22 mouse cellular contexts compared by ENCODE assay signal in the genomic region with DNA sequence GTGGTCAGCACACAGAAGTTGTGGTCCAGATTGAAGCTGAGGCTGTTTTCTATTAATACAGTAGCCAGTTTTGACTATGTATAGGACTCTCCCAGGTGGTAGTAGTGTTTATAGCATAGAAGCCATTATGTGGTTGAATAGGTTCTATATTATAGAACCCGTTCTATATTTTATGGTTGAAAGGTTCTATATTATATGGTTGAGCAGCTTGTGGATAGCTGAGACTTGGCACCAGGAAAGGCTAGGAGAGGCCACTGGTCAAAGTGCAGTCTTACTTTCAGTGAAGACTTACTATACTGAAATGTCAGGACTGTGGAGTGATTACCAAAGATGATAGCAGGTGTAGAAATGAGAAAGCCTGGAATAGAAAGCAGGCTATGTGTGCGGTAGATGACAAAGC.
"Had no signal": no experiment of that assay in that cellular context is flagged by ENCODE, and none has a peak within 500 bp of the region (broad histone marks: within the 10 kb centered on the region; RNA-seq: fewer than 3 reads in every experiment).

No protein-coding gene starts in this region.

- H3K4me3 ChIP-seq: gastrocnemius, adult 2 months; heart, embryonic 10.5 days; heart, embryonic 12.5 days; hindbrain, embryonic 10.5 days; hindbrain, embryonic 12.5 days; intestine, embryonic 15.5 days; limb, embryonic 13.5 days; limb, embryonic 15.5 days; liver, embryonic 12.5 days had no signal

- H3K36me3 ChIP-seq: heart, embryonic 10.5 days; heart, embryonic 12.5 days; hindbrain, embryonic 10.5 days; hindbrain, embryonic 12.5 days; intestine, embryonic 15.5 days; limb, embryonic 13.5 days; limb, embryonic 15.5 days; liver, embryonic 12.5 days had no signal

- H3K27me3 ChIP-seq: heart, embryonic 12.5 days; hindbrain, embryonic 12.5 days; intestine, embryonic 15.5 days; limb, embryonic 13.5 days; limb, embryonic 15.5 days; liver, embryonic 12.5 days had no signal

- DNase-seq: gastrocnemius, adult 2 months; gastrocnemius, postnatal 10 days; gastrocnemius, postnatal 25 days; heart, adult 18-20 months; heart, postnatal 10 days; heart, postnatal 4 days; layer of hippocampus, adult 9-11 months; layer of hippocampus, postnatal 36 days; left cerebral cortex, postnatal 4 days had no signal

- H3K9ac ChIP-seq: heart, embryonic 12.5 days; hindbrain, embryonic 12.5 days; hindbrain, embryonic 14.5 days; intestine, embryonic 15.5 days; limb, embryonic 13.5 days; limb, embryonic 15.5 days; liver, embryonic 12.5 days; liver, embryonic 14.5 days had no signal

- H3K4me2 ChIP-seq: heart, embryonic 12.5 days; hindbrain, embryonic 12.5 days; hindbrain, embryonic 14.5 days; intestine, embryonic 15.5 days; limb, embryonic 13.5 days; limb, embryonic 15.5 days; liver, embryonic 12.5 days had no signal

- H3K27ac ChIP-seq: gastrocnemius, adult 2 months; heart, embryonic 10.5 days; hindbrain, embryonic 10.5 days; hindbrain, embryonic 12.5 days; hindbrain, embryonic 14.5 days; intestine, embryonic 15.5 days; limb, embryonic 13.5 days; limb, embryonic 15.5 days; liver, embryonic 12.5 days; liver, embryonic 14.5 days had no signal

- ATAC-seq: hindbrain, embryonic 16.5 days; inflammation-experienced regulatory T-cells, adult 6 months; intestine, embryonic 15.5 days; intestine, postnatal 0 days; liver, embryonic 12.5 days had no signal

- H3K9me3 ChIP-seq: heart, embryonic 10.5 days; heart, embryonic 12.5 days; hindbrain, embryonic 10.5 days; hindbrain, embryonic 12.5 days; intestine, embryonic 15.5 days; limb, embryonic 13.5 days; limb, embryonic 15.5 days; liver, embryonic 12.5 days had no signal

- H3K4me1 ChIP-seq: heart, embryonic 10.5 days; heart, embryonic 12.5 days; hindbrain, embryonic 10.5 days; hindbrain, embryonic 12.5 days; intestine, embryonic 15.5 days; limb, embryonic 13.5 days; limb, embryonic 15.5 days; liver, embryonic 12.5 days had no signal
